Mouse (Mus musculus): ENCODE results near the gene Prss38.

The Prss38 gene

DNA sequence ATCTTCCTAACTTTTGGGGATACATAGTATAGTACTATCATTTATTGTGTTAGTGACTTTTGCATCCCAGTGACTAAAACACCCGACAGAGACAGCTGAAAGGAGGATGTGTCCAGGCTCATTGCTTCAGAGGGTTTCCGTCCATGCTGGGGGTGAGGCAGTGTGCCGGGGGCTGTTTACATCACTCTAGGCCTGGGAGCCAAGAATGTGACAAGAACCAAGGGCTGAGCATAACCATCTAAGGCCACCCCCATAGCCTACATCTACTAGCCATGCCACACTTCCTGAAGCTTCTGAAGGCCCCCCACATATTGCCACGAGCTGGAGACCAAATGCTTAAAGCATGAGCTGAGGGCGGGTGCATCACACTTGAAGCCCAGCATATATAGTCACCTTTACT is 50.7 kb downstream of the Prss38 start:
- no peak for DNase-seq (ENCODE audit: low read depth, low spot score)

- DNase-seq (ENCODE audit: low read depth, low spot score), result no peak
These were observed 52.5 kb downstream of the Prss38 start for GRCm38 (mm10) chr11:59322988-59323387.
